Mouse (Mus musculus) heart, postnatal 0 days (tissue): Measurements from ENCODE around the gene Slc22a23.

Source experiments
- CTCF ChIP-seq: IDR thresholded peaks from 2 replicates; pipeline ENCODE4 v1.5.1; 2016; ENCODE audit warnings: antibody characterized with exemption, control low read depth, low read depth
- EP300 ChIP-seq: IDR thresholded peaks from 2 replicates; pipeline ENCODE4 v1.6.1; 2016; ENCODE audit warnings: antibody characterized with exemption, low read depth

- TF ChIP-seq CTCF (no peak), EP300 (no peak)
Measured at GRCm38 (mm10) chr13:34254691-34255090, 90.3 kb downstream of the Slc22a23 start.
